Mouse (Mus musculus) lung, embryonic 14.5 days (tissue): ENCODE data around the gene Adi1. TPM values are rescaled to one million over a fixed set of nuclear protein-coding genes. Genes with fewer than 3 reads are reported as not detected.

Experiments used
- ATAC-seq: fragments of 200-750 bp; cut with Nextera tagmentation; 2 replicates; pipeline ENCODE4 v1.8.0; 2017; ENCODE audit warnings: mild to moderate bottlenecking, moderate TSS enrichment, moderate library complexity; ENCODE audit not compliant: insufficient read depth
- DNase-seq: peaks from one replicate; pipeline ENCODE4 v3.0.0-alpha.2; 2015
- H3K27ac ChIP-seq: fragments of 300-500 bp; sonication (generic); 2 replicates; pipeline ENCODE4 v1.5.1; 2014; ENCODE audit warnings: low read depth, mild to moderate bottlenecking, moderate library complexity
- H3K27me3 ChIP-seq: fragments of 300-500 bp; sonication (generic); 2 replicates; pipeline ENCODE4 v1.6.1; 2014; ENCODE audit warnings: low read length, control low read depth; ENCODE audit not compliant: insufficient read depth
- H3K36me3 ChIP-seq: fragments of 300-500 bp; sonication (generic); 2 replicates; pipeline ENCODE4 v1.6.1; 2014; ENCODE audit warnings: control low read depth; ENCODE audit not compliant: insufficient read depth
- H3K4me1 ChIP-seq: fragments of 300-500 bp; sonication (generic); 2 replicates; pipeline ENCODE4 v1.6.1; 2014; ENCODE audit warnings: antibody characterized with exemption, control low read depth; ENCODE audit not compliant: insufficient read depth
- H3K4me2 ChIP-seq: fragments of 300-500 bp; sonication (generic); 2 replicates; pipeline ENCODE4 v1.6.1; 2014; ENCODE audit warnings: mild to moderate bottlenecking
- H3K4me3 ChIP-seq: fragments of 300-500 bp; sonication (generic); 2 replicates; pipeline ENCODE4 v1.5.1; 2014; ENCODE audit warnings: low read depth, low read length
- H3K9ac ChIP-seq: fragments of 300-500 bp; sonication (generic); 2 replicates; pipeline ENCODE4 v1.6.1; 2014
- H3K9me3 ChIP-seq: fragments of 300-500 bp; sonication (generic); 2 replicates; pipeline ENCODE4 v1.6.1; 2016; ENCODE audit warnings: low read depth, low read length, control low read depth
- CTCF ChIP-seq: IDR thresholded peaks from 2 replicates; pipeline ENCODE4 v1.5.1; 2016; ENCODE audit warnings: antibody characterized with exemption, low read depth
- WGBS: fragments of 180-500 bp; shearing (Covaris S2); extraction: QIAGEN DNeasy Blood & Tissue Kit; methylation state at CpG from one replicate; pipeline ENCODE4 v1.1.7; 2014; 5-methylcytosine and 5-hydroxymethylcytosine counted together
- polyA plus RNA-seq: library from polyadenylated mRNA; unstranded; fragments of >200 nt; fragmentation: Nextera tagmentation; extraction: Ambion mirVana; gene quantifications from 2 replicates; pipeline ENCODE4 v1.2.1, GENCODE M21; 2014

Gene Adi1
- polyA plus RNA-seq, result 80.8 and 83.7 TPM in 2 replicates

- ATAC-seq, result peak; percentile 96
- DNase-seq, result peak; percentile 91
- Histone ChIP-seq H3K4me3 (peak within 1 kb of the TSS; percentile 53), H3K9me3 (no peaks in the 10 kb centered on the region), H3K27ac (peak within 1 kb of the TSS; percentile 95), H3K9ac (peak within 1 kb of the TSS; percentile 62), H3K4me2 (peak within 1 kb of the TSS; percentile 74), H3K36me3 (peaks cover 4% of the 10 kb centered on the region; the same call in 1 of the 2 replicates), H3K27me3 (no peaks in the 10 kb centered on the region), H3K4me1 (peaks cover 9% of the 10 kb centered on the region)
- WGBS, result 2% methylated on average over 53 of the region's 53 CpGs
- TF ChIP-seq CTCF, result no peak
Observed at GRCm38 (mm10) chr12:28675121-28675924, at the start of gene Adi1. Gene Adi1 (plus strand): TSS chr12:28675231.

- WGBS, result 52% methylated on average over 7 of the region's 7 CpGs
- Histone ChIP-seq H3K27ac (no peak overlapping the region), H3K9ac (no peak overlapping the region), H3K9me3 (no peaks in the 10 kb centered on the region), H3K36me3 (peaks cover 25% of the 10 kb centered on the region), H3K27me3 (no peaks in the 10 kb centered on the region), H3K4me3 (no peak overlapping the region), H3K4me1 (peaks cover 7% of the 10 kb centered on the region; the same call in 1 of the 2 replicates), H3K4me2 (no peak overlapping the region)
- TF ChIP-seq CTCF, result no peak
- peak; percentile 6; the same call in 1 of the 2 replicates for ATAC-seq
- peak; percentile 65 for DNase-seq
Observed at GRCm38 (mm10) chr12:28625407-28625806, 49.6 kb upstream of the Adi1 start.

GRCm38 (mm10) chr12:28627092-28627491, 47.9 kb upstream of the Adi1 start:
- 38% methylated on average over 4 of the region's 4 CpGs for WGBS
- H3K4me1 ChIP-seq, result peaks cover 7% of the 10 kb centered on the region; the same call in 1 of the 2 replicates

GRCm38 (mm10) chr12:28628436-28628835, 46.6 kb upstream of the Adi1 start:
- no peak for ATAC-seq
- Histone ChIP-seq H3K27me3 (no peaks in the 10 kb centered on the region), H3K9ac (no peak overlapping the region), H3K9me3 (no peaks in the 10 kb centered on the region), H3K4me1 (no peaks in the 10 kb centered on the region), H3K4me2 (no peak overlapping the region), H3K27ac (no peak overlapping the region), H3K4me3 (no peak overlapping the region), H3K36me3 (peaks cover 56% of the 10 kb centered on the region)
- 92% methylated on average over 2 of the region's 2 CpGs for WGBS
- DNase-seq, result no peak
- no peak for TF ChIP-seq CTCF

More at GRCm38 (mm10) chr12:28627092-28627491, 47.9 kb upstream of the Adi1 start:
- TF ChIP-seq CTCF, result no peak
- Histone ChIP-seq H3K27ac (no peak overlapping the region), H3K9me3 (no peaks in the 10 kb centered on the region), H3K9ac (no peak overlapping the region), H3K4me2 (no peak overlapping the region), H3K4me3 (no peak overlapping the region), H3K27me3 (no peaks in the 10 kb centered on the region), H3K36me3 (peaks cover 42% of the 10 kb centered on the region)
- ATAC-seq, result no peak
- no peak for DNase-seq

GRCm38 (mm10) chr12:28635058-28635534, 39.9 kb upstream of the Adi1 start:
- Histone ChIP-seq H3K9ac (peak overlapping the region; percentile 99), H3K27me3 (no peaks in the 10 kb centered on the region), H3K36me3 (peaks cover 48% of the 10 kb centered on the region), H3K4me2 (peak overlapping the region; percentile 90), H3K4me3 (peak overlapping the region; percentile 86), H3K27ac (peak overlapping the region; percentile 90), H3K4me1 (peaks cover 2% of the 10 kb centered on the region; the same call in 1 of the 2 replicates), H3K9me3 (no peaks in the 10 kb centered on the region)
- no peak for TF ChIP-seq CTCF
- DNase-seq, result peak; percentile 45
- WGBS, result 2% methylated on average over 23 of the region's 23 CpGs
- peak; percentile 12; the same call in 1 of the 2 replicates for ATAC-seq

GRCm38 (mm10) chr12:28635535-28636476, 39.2 kb upstream of the Adi1 start, which contains the start of gene Rps7:
Gene Rps7 (minus strand): TSS chr12:28635953.
- ATAC-seq, result peak; percentile 97
- no peak for TF ChIP-seq CTCF
- Histone ChIP-seq H3K27me3 (no peaks in the 10 kb centered on the region), H3K36me3 (peaks cover 41% of the 10 kb centered on the region), H3K4me1 (peaks cover 2% of the 10 kb centered on the region; the same call in 1 of the 2 replicates), H3K4me3 (peak within 1 kb of the TSS; percentile 86), H3K9me3 (no peaks in the 10 kb centered on the region), H3K27ac (peak within 1 kb of the TSS; percentile 90), H3K9ac (peak within 1 kb of the TSS; percentile 99), H3K4me2 (peak within 1 kb of the TSS; percentile 90)
- WGBS, result 4% methylated on average over 68 of the region's 69 CpGs
- DNase-seq, result peak; percentile 97
